Mouse (Mus musculus) heart, postnatal 36 days (tissue): ENCODE results near the gene Sox1. TPM values are rescaled to one million over a fixed set of nuclear protein-coding genes. Genes with fewer than 3 reads are reported as not detected.

Experiments used
- microRNA-seq, 2 experiments: library from miRNA; unstranded; fragments of <30 nt; microRNA quantifications; one replicate each; pipeline ENCODE4 v1.2.0; 2021; ENCODE audit warnings: borderline number of aligned reads in 2 of 2
- total RNA-seq, 2 experiments: library from RNA; stranded (reverse); gene quantifications; 2 replicates each; pipeline ENCODE4 v1.2.3; 2021

Sox1 gene
- total RNA-seq, 2 experiments from 2014 or later, result not detected

Small RNAs within 50 kb of the gene (microRNA-seq; reads per million reads assigned to microRNA genes)
- 0 reads per million in 2 experiments for gene Gm25239

Other genes with a start within 250 kb of the Sox1 start
- not detected for gene A230072I06Rik, start 116.5 kb upstream of the Sox1 start, total RNA-seq
- gene Spaca7, start 177.7 kb downstream of the Sox1 start, total RNA-seq, result not detected